Mouse (Mus musculus) embryonic facial prominence, embryonic 13.5 days (tissue): ENCODE measurements around the gene Ssu72. TPM values are rescaled to one million over a fixed set of nuclear protein-coding genes. Genes with fewer than 3 reads are reported as not detected.
A peak's percentile ranks its signal among the peaks of the same experiment; 100 is the strongest.
"Not testable (repeated sequence)": the region's sequence is repeated elsewhere in the genome, so short reads cannot be mapped to it uniquely, and the experiment has no call there.

Experiments
- ATAC-seq: fragments of 200-750 bp; cut with Nextera tagmentation; 2 replicates; pipeline ENCODE4 v1.8.0; 2017; ENCODE audit warnings: low read depth; ENCODE audit not compliant: insufficient number of reproducible peaks, insufficient read depth, low FRiP score, low TSS enrichment
- H3K27ac ChIP-seq: fragments of 300-500 bp; sonication (generic); 2 replicates; pipeline ENCODE4 v1.5.1; 2015; ENCODE audit warnings: moderate library complexity, mild to moderate bottlenecking, inconsistent platforms
- H3K27me3 ChIP-seq: fragments of 300-500 bp; sonication (generic); 2 replicates; pipeline ENCODE4 v1.6.1; 2015; ENCODE audit warnings: mild to moderate bottlenecking, inconsistent platforms
- H3K36me3 ChIP-seq: fragments of 300-500 bp; sonication (generic); 2 replicates; pipeline ENCODE4 v1.6.1; 2015; ENCODE audit warnings: mild to moderate bottlenecking, inconsistent platforms
- H3K4me1 ChIP-seq: fragments of 300-500 bp; sonication (generic); 2 replicates; pipeline ENCODE4 v1.6.1; 2015; ENCODE audit warnings: inconsistent platforms
- H3K4me2 ChIP-seq: fragments of 300-500 bp; sonication (generic); 2 replicates; pipeline ENCODE4 v1.6.1; 2015; ENCODE audit warnings: moderate library complexity, mild to moderate bottlenecking, inconsistent platforms
- H3K4me3 ChIP-seq: fragments of 300-500 bp; sonication (generic); 2 replicates; pipeline ENCODE4 v1.5.1; 2015; ENCODE audit warnings: mild to moderate bottlenecking, inconsistent platforms
- H3K9ac ChIP-seq: fragments of 300-500 bp; sonication (generic); 2 replicates; pipeline ENCODE4 v1.6.1; 2015; ENCODE audit warnings: mild to moderate bottlenecking, inconsistent platforms
- H3K9me3 ChIP-seq: fragments of 300-500 bp; sonication (generic); 2 replicates; pipeline ENCODE4 v1.6.1; 2016; ENCODE audit warnings: inconsistent platforms
- WGBS: fragments of 180-500 bp; shearing (Covaris S2); methylation state at CpG from one replicate; pipeline ENCODE4 v1.1.7; 2015; ENCODE audit warnings: mixed read lengths; 5-methylcytosine and 5-hydroxymethylcytosine counted together
- polyA plus RNA-seq: library from polyadenylated mRNA; unstranded; fragments of >200 nt; fragmentation: Nextera tagmentation; extraction: Ambion mirVana; gene quantifications from 2 replicates; pipeline ENCODE4 v1.2.1, GENCODE M21; 2015

The Ssu72 gene
- polyA plus RNA-seq: 136 and 142 TPM in 2 replicates

DNA sequence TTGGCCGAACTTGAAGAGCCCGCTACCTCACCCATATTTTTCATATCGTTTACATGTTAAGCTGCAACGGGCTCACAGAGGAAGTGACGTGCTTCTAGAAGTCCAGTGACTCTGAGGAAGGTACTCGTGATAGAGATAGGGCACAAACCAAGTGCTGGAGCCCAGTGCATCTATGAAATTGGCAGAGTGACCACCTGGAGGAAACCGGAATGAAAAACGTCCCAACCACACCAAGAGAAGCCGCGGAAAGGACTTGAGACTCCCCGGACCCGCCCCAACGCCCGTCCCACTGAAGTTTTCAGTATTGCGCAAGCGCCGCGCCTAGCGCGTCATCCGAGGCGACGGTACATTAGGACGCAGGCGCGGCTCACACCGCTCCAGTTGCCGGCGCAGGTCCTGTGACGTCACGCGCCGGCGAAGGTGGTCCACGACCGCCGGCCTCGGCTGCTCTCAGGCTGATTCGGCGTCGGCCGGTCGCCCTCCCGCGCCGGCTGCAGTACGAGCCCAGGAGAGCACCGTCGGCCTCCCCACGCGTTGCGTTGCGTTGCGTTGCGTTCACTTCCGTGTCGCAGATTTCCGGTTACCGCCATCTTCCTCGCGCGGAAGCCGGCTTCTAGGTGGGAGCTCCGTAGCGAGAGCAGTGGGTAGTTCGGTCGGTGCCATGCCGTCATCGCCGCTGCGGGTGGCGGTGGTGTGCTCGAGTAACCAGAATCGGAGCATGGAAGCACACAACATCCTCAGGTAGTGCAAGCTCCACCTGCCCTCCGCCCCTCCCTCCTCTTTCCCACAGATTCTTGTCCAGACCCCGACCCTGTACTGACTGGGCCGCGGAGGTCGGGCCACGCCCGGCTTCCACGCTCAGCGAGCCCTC lies at the start of gene Ssu72:
Gene Ssu72 (plus strand): TSS at position 80 of the 871 bp plus-strand sequence.
- peaks cover 17% of the 10 kb centered on the region for H3K4me1 ChIP-seq
- peak within 1 kb of the TSS; percentile 98 for H3K27ac ChIP-seq
- no peaks in the 10 kb centered on the region for H3K9me3 ChIP-seq
- peak; percentile 91 for ATAC-seq
- peak within 1 kb of the TSS; percentile 97 for H3K4me3 ChIP-seq
- H3K9ac ChIP-seq: peak within 1 kb of the TSS; percentile 94
- H3K36me3 ChIP-seq: no peaks in the 10 kb centered on the region
- H3K4me2 ChIP-seq: peak within 1 kb of the TSS; percentile 79
- under 1% methylated on average over 83 of the region's 83 CpGs for WGBS
- H3K27me3 ChIP-seq: no peaks in the 10 kb centered on the region

DNA sequence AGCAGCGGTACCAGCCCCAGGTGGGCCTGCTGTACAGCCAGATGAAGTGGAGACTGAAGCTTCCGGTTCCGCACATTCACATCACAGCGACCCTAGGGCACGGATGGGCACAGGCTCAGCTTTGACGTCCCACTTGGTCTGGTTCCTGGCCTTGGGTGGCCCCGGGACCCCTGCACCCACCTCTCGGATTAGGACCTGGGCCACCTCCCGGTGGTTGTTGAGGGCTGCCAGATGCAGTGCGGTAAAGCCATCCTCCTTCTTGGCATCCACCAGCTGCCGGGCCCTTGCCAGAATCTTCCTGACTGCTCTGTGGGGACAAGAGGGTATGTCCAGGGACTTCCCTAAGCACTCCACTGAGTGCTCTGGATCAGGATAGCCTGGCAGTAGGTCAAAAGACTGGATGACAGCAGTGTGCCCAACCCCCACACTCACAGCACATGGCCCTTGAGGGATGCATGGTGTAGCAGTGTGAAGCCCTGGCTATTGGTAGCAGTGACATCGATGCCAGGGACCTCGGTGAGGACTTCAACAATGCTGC lies 48.3 kb upstream of the Ssu72 start:
- peaks cover 54% of the 10 kb centered on the region for H3K27me3 ChIP-seq
- H3K27ac ChIP-seq: no peak overlapping the region
- H3K36me3 ChIP-seq: peaks cover 61% of the 10 kb centered on the region
- H3K4me3 ChIP-seq: no peak overlapping the region
- H3K9me3 ChIP-seq: no peaks in the 10 kb centered on the region
- ATAC-seq: no peak
- no peak overlapping the region for H3K4me2 ChIP-seq
- no peak overlapping the region for H3K9ac ChIP-seq
- 89% methylated on average over 13 of the region's 13 CpGs for WGBS
- peaks cover 43% of the 10 kb centered on the region for H3K4me1 ChIP-seq

DNA sequence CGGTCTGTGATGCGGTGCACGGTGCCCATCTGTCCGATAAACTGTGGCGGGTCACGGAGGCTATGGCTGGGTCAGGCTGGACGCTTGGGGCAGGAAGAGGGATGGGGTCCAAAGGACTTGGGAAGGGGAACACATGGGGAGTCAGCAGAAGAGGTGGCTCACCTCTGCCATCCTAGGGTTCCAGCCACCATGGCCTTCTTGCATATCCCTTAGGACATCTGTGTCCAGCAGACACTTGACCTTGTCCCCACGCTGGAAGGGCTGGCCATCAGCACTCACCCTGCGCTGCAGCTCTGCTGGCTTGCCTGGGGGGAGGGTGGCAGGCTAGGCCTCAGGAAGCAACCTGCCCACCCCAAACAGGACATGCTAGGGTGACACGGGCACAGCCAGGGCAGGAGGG lies 45.6 kb upstream of the Ssu72 start:
- H3K27ac ChIP-seq: no peak overlapping the region
- ATAC-seq: no peak
- H3K27me3 ChIP-seq: peaks cover 27% of the 10 kb centered on the region
- H3K9ac ChIP-seq: no peak overlapping the region
- no peak overlapping the region for H3K4me2 ChIP-seq
- WGBS: 92% methylated on average over 10 of the region's 10 CpGs
- no peak overlapping the region for H3K4me3 ChIP-seq
- H3K9me3 ChIP-seq: no peaks in the 10 kb centered on the region
- peaks cover 16% of the 10 kb centered on the region for H3K4me1 ChIP-seq
- H3K36me3 ChIP-seq: peaks cover 75% of the 10 kb centered on the region

DNA sequence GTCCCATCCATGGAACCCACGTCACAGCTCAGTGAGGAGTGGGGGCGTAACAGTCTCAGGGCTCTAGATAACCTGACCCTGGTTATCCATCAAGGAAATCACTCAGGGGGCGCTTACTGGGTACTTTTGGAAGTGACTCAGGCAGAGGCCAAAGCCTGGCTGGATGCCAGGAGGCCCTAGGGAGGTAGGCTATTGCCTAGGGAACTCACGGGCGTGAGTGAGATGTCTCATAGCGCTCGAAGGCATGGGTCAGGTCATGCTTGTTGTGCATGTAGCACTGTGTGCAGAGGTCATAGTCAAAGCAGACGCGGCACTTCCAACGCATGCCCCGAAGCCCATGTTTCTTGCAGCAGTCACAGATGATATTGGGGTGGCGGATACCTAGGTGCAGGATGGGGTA lies 44.0 kb upstream of the Ssu72 start:
- no peak overlapping the region for H3K27ac ChIP-seq
- H3K4me1 ChIP-seq: no peaks in the 10 kb centered on the region
- no peak overlapping the region for H3K4me3 ChIP-seq
- 88% methylated on average over 12 of the region's 12 CpGs for whole genome bisulfite sequencing
- peaks cover 10% of the 10 kb centered on the region for H3K27me3 ChIP-seq
- no peaks in the 10 kb centered on the region for H3K9me3 ChIP-seq
- H3K36me3 ChIP-seq: peaks cover 85% of the 10 kb centered on the region
- H3K4me2 ChIP-seq: no peak overlapping the region
- ATAC-seq: no peak
- 0 out of 2 replicates have a peak overlapping the region, but pooled peaks have one; percentile 4 for H3K9ac ChIP-seq

DNA sequence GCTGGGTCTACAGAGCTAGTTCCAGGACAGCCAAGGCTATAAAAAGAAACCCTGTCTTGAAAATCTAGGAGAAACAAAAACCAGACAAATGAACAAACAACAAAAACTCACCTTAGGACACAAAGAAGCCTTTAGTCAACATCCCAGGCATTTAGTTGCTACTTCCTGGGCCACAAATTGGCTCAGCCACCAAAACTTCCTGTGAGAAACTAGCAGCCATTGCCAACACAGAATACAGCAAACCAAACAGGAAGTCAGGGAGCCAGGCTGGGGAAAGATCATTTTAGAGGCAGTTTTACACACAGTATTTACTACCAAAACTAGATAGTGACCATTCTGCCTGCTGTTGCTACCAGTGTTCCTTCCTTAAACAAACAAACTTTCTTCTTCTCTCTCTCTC lies 37.7 kb upstream of the Ssu72 start:
- ATAC-seq: no peak
- Histone ChIP-seq H3K4me1 (peaks cover 7% of the 10 kb centered on the region), H3K4me2 (no peak overlapping the region), H3K27me3 (no peaks in the 10 kb centered on the region), H3K36me3 (peaks cover 38% of the 10 kb centered on the region), H3K9ac (no peak overlapping the region), H3K27ac (no peak overlapping the region), H3K9me3 (no peaks in the 10 kb centered on the region), H3K4me3 (no peak overlapping the region)

DNA sequence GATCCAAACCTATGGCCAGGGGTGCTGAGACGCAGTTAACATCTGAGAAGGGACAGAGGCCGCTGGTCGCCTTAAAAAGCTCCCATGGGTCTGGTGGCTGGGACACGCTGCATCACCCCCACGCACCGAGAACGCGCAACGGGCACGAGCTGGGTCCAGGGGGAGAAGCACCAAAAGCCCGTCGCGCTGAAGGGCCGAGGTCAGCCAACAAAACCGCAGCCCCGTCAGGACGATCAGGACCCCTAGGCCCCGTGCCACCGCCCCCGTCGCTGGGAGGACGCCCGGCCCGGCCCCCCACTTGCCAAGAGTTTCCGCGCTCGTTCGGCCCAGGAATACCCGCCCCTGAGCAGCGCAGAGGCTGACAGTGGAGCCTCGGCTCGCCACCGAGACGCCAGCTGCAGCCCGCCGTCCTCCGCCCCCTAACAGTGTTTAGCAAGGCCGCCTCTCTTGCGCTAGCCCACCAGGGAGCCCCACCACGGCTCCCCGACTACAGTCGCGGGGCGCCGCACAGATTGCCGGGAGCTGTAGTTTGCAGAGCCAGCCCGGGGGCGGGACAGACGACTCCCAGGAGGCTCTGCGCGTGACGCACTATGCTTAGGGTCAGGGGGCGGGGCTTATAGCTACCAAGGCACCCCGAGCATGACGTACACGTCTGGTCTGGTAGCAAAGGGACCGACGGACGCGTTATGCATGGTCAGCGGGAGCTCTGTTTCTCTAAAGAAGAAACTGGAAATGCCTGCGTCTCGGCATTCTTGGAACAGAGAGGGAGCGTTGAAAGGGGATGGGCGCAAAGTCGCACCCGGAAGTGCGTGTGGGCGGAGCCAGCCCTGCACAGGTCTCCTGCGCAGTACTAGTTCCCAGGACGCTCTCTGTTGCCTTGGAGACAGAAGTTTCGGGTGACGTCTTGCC lies 35.7 kb upstream of the Ssu72 start, which contains the start of gene Mib2:
Gene Mib2 (minus strand): TSS at position 510 of the 909 bp plus-strand sequence.
- Histone ChIP-seq H3K27ac (peak within 1 kb of the TSS; percentile 88), H3K9me3 (no peaks in the 10 kb centered on the region), H3K4me2 (peak within 1 kb of the TSS; percentile 86), H3K4me3 (peak within 1 kb of the TSS; percentile 91), H3K36me3 (peaks cover 24% of the 10 kb centered on the region), H3K4me1 (peaks cover 7% of the 10 kb centered on the region), H3K9ac (peak within 1 kb of the TSS; percentile 93), H3K27me3 (no peaks in the 10 kb centered on the region)
- under 1% methylated on average over 73 of the region's 73 CpGs for WGBS
- ATAC-seq: peak; percentile 99

DNA sequence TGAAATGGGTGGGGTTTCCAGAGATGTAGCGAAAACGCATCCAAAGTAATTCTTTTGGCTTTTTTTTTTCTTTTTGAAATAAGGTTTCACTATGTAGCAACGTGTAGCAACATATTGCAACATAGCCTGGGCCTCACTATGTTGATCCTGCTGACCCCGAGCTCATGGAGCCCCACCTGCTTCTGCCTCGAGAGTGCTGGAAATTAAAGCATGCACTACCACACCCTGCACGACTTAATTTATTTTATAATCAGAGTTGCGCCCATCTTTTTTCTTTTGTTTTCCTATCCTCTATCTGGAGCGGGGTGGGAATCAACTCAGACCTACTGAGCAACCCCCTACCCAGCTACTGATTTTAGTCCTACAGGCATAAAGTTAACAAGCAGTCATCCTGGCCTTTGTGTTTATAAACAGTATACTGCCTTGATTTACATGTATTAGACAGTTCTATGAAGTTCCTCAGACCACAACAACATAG lies 35.0 kb upstream of the Ssu72 start:
- ATAC-seq: no peak
- 1% methylated on average over 8 of the region's 8 CpGs for WGBS
- H3K4me3 ChIP-seq: peak overlapping the region; percentile 91
- peaks cover 7% of the 10 kb centered on the region for H3K4me1 ChIP-seq
- no peaks in the 10 kb centered on the region for H3K9me3 ChIP-seq
- H3K27me3 ChIP-seq: no peaks in the 10 kb centered on the region
- no peak overlapping the region; the same call in 1 of the 2 replicates for H3K27ac ChIP-seq
- H3K4me2 ChIP-seq: peak overlapping the region; percentile 86
- H3K36me3 ChIP-seq: peaks cover 17% of the 10 kb centered on the region
- H3K9ac ChIP-seq: no peak overlapping the region; the same call in 1 of the 2 replicates

DNA sequence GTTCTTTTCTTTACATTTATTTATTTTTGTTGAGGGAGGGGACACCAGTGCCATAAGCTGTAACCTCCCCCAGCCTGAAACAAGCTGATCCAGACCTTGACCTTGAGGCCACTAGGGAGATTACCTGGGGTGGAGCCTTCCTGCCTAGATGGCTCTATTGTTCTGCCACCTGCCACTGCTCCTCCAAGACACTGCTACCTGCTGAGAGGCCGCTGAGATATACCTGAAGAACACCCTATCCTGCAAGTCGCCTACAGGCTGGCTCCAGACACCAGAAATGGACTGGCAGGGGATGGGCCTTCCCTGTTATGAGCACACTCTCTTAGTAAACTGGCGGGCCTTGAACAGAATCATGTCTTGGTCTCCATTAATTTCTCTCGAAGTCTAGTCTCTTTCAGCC lies 34.4 kb upstream of the Ssu72 start:
- Histone ChIP-seq H3K36me3 (peaks cover 13% of the 10 kb centered on the region), H3K4me2 (peak overlapping the region; percentile 86)
- H3K27ac ChIP-seq, H3K4me1 ChIP-seq, H3K4me3 ChIP-seq, H3K9ac ChIP-seq, H3K27me3 ChIP-seq, H3K9me3 ChIP-seq, ATAC-seq: not testable (repeated sequence)
- 60% methylated on average over 4 of the region's 4 CpGs for WGBS

DNA sequence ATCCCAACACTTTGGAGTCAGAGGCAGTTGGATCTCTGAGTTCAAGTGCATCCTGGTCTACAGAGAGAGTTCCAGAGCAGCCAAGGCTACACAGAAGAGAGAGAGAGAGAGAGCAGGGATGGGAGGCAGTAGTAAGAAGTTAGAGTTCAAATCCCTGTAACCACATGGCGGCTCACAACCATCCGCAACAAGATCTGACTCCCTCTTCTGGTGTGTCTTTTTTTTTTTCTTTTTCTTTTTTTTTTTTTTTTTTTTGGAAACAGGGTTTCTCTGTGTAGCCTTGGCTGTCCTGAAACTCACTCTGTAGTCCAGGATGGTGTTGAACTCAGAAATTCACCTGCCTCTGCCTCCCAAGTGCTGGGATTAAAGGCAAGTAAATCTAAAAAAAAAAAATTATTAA lies 32.5 kb upstream of the Ssu72 start:
- Histone ChIP-seq H3K27me3 (no peaks in the 10 kb centered on the region), H3K27ac (no peak overlapping the region), H3K4me3 (no peak overlapping the region), H3K9ac (no peak overlapping the region), H3K4me1 (peaks cover 7% of the 10 kb centered on the region), H3K9me3 (no peaks in the 10 kb centered on the region), H3K4me2 (no peak overlapping the region), H3K36me3 (no peaks in the 10 kb centered on the region)
- ATAC-seq: no peak
- 48% methylated on average over 2 of the region's 2 CpGs for WGBS

DNA sequence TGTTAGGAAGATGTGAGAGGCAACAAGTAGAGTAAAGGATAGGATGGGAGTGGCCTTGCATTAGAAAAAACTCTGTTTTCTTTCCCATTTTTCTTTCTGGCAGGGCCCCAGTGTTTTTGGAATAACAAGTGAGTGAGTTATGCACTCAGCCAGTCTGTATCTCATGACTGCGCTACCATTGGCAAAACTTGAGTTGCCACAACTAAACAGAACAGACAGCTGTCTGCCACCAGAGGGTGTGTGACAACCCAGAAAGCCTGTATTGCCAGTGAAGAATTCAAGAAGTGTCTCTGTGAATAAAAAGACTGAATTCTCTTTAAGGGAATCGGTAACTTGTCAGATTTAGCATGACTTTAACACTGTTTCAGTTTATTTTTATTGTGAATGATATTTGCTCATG lies 28.6 kb upstream of the Ssu72 start:
- Histone ChIP-seq H3K27me3 (no peaks in the 10 kb centered on the region), H3K9me3 (no peaks in the 10 kb centered on the region), H3K9ac (no peak overlapping the region), H3K27ac (no peak overlapping the region), H3K4me3 (no peak overlapping the region), H3K4me1 (no peaks in the 10 kb centered on the region), H3K36me3 (no peaks in the 10 kb centered on the region), H3K4me2 (no peak overlapping the region)
- no peak for ATAC-seq
- 77% methylated on average over 2 of the region's 2 CpGs for WGBS

DNA sequence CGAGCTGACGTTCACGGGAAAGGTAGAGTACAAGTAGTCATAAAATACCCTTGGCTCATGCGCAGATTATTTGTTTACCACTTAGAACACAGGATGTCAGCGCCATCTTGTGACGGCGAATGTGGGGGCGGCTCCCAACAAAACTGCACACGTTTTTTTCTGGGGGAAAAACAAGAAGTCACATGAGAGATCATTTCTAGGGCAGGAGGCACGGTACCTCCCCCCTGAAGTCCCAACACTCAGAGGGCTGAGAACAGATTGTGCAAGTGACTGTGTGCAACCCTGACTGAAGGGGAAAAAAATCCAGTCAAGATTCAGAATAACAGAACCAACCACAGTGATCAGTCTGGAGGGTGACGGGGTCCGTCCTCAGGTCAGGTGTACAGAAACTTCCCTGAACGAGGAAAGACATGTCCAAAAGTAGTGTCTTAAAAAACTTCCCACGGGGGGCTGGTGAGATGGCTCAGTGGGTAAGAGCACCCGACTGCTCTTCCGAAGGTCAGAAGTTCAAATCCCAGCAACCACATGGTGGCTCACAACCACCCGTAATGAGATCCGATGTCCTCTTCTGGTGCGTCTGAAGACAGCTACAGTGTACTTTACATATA lies 20.8 kb upstream of the Ssu72 start:
- H3K4me1 ChIP-seq, H3K27ac ChIP-seq, H3K4me3 ChIP-seq, H3K4me2 ChIP-seq, H3K27me3 ChIP-seq, H3K9me3 ChIP-seq, ATAC-seq, H3K36me3 ChIP-seq, H3K9ac ChIP-seq: not testable (repeated sequence)
- WGBS: 88% methylated on average over 16 of the region's 19 CpGs
